Mouse (Mus musculus): ENCODE measurements at regions not wholly inside any gene's neighbourhood (a gene's known extent, or its start where the extent isn't known, plus 50 kb on each side); places are given as distances from the start of the nearest gene placed in this dataset.

GRCm38 (mm10) chr12:109973598-109973997 lies 305.3 kb upstream of the Dio3 start:
- TF ChIP-seq TAL1 (IDR thresholded peaks at IDR 0.05; ENCODE audit: low read length): no peak
- TF ChIP-seq GATA1 (IDR thresholded peaks at IDR 0.05; ENCODE audit: low read length): no peak

Data from erythroblast, embryonic 14.5 days (primary cell).